Mouse (Mus musculus): ENCODE data around the gene Hist1h2ab.

The Hist1h2ab gene

GRCm38 (mm10) chr13:23778339-23778738 is 27.4 kb downstream of the Hist1h2ab start:
- DNase-seq (ENCODE audit: low spot score) = no peak

DNA sequence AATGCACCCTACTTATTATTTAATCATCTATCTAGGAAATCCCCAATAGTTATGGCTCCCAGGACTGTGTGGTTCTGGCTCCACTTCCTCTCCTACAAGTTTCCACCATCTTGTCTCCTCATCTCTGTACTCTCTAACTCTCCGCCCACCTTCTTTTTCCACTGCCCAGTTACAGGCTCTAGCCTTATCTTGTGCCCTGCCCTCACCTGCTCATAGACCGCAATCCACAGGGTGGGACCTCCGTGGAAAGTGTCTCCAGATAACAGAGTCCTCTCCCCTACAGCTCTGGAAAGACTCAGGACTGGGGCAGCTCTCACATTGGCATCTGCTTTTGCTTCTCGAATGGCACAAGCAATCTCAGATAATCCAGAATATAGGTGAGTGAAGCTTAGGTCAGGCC is 28.1 kb downstream of the Hist1h2ab start:
- DNase-seq (ENCODE audit: low spot score) = no peak

GRCm38 (mm10) chr13:23792520-23792919 is 41.6 kb downstream of the Hist1h2ab start:
- peak; percentile 19 for DNase-seq (ENCODE audit: low spot score)

DNA sequence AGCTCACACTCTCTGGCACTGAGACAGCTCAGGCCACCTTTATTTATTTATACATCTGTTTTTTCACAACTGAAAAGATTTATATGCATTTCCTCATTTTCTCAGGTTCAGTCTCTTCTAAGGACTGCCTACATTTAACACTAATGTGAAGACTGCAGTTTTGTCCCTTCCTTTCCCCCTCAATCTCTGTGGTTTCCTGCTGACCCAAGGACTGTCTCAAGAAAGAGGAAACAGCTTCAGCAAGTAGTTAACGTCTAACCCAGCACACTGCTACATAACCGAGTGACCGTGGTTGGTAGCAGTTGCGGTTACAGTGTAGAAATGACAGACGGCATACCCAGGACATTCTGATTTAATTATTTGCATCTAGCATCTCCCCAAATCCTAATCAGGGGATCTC is 48.5 kb downstream of the Hist1h2ab start:
- no peak for DNase-seq (ENCODE audit: low spot score)

Data from left cerebral cortex, adult 11 months (tissue).